Mouse (Mus musculus): ENCODE results near the gene Luc7l3.

DNA sequence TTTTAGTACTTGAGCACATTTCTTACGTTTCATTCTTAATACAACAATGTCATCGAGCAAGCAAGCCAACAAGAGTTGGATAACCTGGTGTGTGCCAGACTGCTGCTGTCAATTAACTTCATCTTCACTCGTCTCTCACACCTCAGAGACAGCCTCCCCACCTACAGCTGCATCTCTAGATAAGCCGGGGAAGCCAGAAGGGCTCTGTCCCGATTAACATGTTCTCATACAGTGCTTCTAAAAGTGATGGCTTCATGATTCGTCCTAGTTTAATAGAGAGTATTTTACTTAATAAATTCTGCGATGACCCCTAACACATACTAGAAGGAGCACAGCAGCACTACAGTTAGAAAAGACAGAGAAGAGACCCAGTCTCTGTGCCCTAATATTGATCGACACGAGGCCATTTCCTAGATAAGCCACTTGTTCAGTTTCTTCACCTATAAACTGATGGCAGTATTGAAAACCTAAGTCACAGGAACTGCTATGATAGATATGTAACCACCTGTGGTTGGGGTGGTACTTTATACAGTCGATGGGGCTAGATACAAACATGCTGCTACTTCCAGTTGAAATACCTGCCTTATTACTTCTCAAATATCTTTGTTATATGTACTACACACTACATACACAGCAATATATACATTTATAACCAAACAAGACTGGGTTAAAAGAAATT is 31.6 kb downstream of the Luc7l3 start:
- TF ChIP-seq CTCF (IDR thresholded peaks at IDR 0.05; ENCODE audit: low read depth, low read length), result no peak
- TF ChIP-seq POLR2A (IDR thresholded peaks at IDR 0.05; ENCODE audit: extremely low read depth, insufficient read depth, low read length), result no peak

Data from liver, adult 2 months (tissue).